Mouse (Mus musculus) testis, postnatal 14 days (tissue): ENCODE measurements around the gene Fabp3.

ENCODE experiments used
- DNase-seq: peaks from one replicate; pipeline ENCODE4 v3.0.0; 2021; ENCODE audit warnings: low spot score

The Fabp3 gene

DNA sequence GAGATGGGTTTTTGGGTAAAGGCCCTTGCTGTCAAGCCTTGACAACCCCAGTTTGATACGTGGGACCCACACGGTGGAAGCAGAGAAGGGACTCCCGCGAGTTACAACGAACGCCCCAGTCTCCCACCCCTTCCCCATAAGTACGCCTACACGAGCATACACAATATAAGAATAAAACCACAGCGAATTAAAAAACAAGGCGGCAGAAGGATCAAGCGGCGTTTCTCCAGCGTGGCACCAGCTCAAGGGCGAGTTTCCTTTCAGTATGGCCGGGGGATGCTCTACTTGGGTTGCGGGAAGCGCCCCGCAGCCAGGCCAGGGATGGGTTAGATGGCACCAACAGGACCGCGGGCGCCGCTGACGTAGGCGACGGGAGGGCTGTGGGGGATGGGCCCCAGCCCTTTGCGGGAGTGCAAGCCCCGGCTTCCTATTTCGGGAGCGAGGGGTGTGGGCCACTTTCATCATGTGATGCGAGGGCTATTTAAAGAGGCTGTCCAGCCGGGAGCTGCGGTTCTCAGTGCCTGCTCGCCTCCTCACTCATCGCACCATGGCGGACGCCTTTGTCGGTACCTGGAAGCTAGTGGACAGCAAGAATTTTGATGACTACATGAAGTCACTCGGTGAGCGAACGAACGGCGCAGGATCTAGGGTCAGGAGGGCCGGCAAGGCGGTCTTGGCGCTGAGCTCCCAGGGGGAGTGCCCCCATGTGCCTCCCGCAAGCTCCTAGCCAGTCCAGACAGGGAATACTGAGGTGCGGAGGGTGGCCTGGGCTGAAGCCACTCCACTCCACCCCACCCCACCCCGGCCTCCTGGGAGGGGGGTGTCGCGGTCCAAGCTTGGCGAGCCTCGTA, at the start of gene Fabp3, which contains the start of gene Gm10570:
Fabp3 (plus strand) TSS at position 365 of the 851 bp plus-strand sequence.
Gm10570 (minus strand) TSS at position 444 of the 851 bp plus-strand sequence.
- DNase-seq: no peak

GRCm38 (mm10) chr4:130260406-130260805, 48.0 kb upstream of the Fabp3 start:
- no peak for DNase-seq

DNA sequence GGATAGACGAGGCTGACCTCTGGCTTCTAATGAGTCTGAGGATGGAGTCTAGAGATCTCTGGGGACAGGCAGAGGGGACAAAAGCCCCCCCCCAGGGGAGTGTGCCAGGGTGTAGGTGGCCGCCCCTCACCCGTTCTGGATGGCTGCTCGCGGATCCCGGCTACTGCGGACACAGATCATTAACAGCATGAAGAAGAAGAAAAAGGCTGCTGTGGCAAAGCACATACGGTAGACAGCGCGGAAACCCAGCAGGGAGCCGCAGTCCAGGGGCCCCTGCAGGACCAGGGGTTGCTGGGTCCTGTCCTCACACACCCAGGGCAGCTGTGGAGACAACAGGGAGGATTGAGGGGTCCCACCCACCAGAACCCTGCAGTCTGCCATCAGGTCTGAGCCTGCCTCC, 44.3 kb upstream of the Fabp3 start:
- DNase-seq: no peak

DNA sequence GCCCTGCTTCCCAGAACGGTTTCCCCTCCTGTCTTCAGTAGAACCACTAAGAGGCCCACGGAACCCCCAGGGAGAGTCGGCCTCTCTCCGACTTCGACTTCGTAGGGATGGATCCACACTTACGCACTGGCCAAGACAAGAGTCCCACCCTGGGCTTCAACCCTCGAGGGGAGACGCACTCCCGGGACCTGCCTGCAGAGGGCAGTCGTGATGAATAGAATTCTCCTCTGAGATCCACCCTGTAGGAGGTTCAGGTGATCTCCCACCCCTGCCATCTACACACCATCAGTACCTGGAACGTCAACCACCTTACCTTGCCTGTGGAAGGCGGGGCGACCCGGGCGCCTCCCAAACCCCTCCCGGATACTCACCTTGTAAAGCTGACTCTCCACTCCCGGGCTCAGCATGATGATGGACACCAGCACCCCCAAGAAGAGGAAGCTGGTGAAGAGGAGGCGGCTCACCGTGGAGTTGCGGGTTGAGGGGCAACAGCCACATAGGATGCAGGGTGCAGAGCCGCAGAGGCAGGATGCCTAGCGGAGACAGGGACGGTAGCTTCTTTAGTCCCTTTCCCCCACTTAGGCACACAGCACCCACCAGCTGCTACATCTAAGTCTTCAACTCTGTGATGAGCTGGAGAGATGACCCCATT, 43.6 kb upstream of the Fabp3 start:
- DNase-seq: peak; percentile 54

DNA sequence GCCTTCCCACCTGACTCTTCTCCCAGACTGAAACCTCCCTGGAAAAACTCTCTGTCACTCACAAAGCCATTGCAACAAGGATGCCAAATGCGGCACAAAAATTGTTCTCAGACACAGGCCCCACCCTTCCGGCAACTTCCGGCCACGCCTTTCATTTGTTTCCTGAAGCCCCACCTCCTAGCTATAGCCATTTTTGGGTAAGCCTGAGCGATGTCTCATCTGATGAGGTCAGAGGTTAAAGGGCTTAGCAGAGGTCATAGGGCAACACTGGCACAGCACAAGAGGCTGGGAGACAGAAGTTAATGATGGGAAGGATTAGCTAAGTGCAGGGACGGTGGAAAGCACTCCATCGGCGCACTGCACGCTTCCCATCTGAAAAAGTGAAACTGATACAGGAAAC, 41.8 kb upstream of the Fabp3 start:
- DNase-seq: no peak

- no peak for DNase-seq
These were observed 41.3 kb upstream of the Fabp3 start for GRCm38 (mm10) chr4:130267069-130267468.

DNA sequence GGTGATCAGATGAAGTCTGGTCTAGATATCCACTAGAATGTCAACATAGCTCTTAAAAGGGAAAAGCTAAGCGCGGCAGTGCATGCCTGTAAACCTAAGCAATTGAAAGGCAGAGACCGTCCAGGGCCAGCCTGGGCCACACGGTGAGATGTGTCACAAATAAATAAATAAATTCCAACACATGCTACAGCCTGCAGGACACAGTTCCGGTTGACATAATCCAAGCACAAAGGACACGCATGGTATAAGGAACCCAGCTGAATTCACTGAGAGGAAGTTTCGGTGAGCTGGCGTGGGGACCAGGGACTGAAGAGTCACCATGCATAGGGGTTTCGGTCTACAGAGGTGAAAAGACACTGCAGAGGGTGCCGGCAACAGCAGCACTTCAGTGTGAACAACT, 39.7 kb upstream of the Fabp3 start:
- DNase-seq: no peak

- no peak for DNase-seq
These were observed 38.3 kb upstream of the Fabp3 start for GRCm38 (mm10) chr4:130270089-130270488.

GRCm38 (mm10) chr4:130270611-130271347, 37.6 kb upstream of the Fabp3 start:
- DNase-seq: no peak

- DNase-seq: no peak
These were observed 34.6 kb upstream of the Fabp3 start for GRCm38 (mm10) chr4:130273698-130274345.

GRCm38 (mm10) chr4:130274346-130275015, 33.9 kb upstream of the Fabp3 start:
- DNase-seq: no peak

DNA sequence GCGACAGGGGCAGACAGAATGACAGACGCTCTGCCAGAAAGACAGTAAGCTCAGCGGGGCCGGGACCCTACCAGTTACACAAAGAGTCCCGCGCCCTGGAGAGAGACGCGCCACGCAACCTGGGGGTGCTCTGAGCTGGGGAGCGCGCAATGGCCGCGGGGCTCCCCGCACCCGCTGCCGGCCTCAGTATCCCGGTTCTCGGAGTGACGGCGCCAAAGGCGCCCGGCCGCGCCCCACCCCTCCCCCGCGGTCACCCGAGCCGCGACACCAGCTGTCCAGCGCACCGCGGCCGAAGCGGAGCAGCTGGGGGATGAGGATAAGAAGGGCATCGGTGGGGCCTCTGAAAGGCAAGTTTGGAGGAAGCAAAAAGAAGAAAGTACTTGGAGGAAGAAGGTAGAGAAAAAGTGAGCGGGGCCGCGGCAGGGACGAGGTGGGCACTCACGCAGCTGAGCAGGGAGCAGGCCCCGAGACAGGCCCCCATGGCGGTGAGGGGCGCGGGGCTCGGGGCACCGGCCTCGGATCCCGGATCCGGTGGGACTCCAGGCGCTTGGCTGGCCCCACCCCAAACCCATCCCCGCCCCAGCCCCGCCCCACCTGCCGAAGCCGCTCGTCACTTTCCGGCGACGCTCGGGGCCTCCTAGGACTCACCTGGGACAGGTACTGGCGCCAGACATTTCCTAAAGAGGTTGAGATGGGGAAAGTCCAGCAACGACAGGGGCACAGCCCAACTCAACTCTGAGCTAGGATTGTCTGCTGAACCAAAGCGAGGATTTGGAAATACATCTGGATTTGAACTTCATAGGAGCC, 33.2 kb upstream of the Fabp3 start:
- DNase-seq: no peak

- no peak for DNase-seq
These were observed 32.6 kb upstream of the Fabp3 start for GRCm38 (mm10) chr4:130275823-130276105.

GRCm38 (mm10) chr4:130276573-130277176, 31.7 kb upstream of the Fabp3 start:
- DNase-seq: no peak

DNA sequence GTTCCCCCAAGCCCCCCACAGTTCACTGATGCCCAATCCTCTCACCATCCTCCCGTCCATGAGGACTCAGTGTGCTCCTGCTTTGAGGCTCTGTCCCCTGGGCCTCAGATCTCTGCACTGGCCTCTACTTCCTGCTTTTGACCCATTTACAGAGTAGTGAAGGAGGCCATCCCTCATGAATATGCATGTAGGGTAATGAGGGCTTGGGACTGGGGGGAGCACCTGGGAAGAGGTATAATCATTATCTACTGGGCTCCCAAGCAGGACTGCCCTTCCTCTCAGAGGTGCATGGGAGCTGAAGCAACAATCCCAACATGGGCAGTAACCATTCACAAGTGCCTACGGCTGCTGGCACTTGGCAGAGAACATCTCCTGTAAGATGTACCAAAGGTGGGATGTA, 29.3 kb upstream of the Fabp3 start, which contains the start of gene Serinc2:
Serinc2 (minus strand) TSS at position 101 of the 400 bp plus-strand sequence.
- DNase-seq: no peak

GRCm38 (mm10) chr4:130282856-130283255, 25.5 kb upstream of the Fabp3 start:
- no peak for DNase-seq

GRCm38 (mm10) chr4:130283826-130284225, 24.6 kb upstream of the Fabp3 start:
- no peak for DNase-seq

- DNase-seq: no peak
These were observed 21.9 kb upstream of the Fabp3 start for GRCm38 (mm10) chr4:130286531-130286930.

DNA sequence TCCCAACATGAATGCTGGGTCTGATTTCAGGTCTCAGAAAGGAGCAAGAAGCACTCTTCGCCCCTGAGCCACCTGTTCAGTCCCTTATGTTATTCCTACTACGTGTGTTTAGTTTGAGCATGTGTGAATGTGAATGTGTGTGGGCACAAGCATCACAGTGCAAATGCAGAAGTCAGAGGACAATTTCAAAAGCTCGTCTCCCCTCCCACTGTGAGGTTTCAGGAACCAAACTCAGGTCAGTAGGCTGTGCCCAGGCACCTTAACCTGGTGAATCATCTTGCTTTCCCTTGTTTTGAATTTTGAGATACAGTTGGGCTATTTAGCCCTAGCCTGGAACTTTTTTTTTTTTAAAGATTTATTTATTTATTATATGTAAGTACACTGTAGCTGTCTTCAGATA, 18.6 kb upstream of the Fabp3 start:
- DNase-seq: no peak

DNA sequence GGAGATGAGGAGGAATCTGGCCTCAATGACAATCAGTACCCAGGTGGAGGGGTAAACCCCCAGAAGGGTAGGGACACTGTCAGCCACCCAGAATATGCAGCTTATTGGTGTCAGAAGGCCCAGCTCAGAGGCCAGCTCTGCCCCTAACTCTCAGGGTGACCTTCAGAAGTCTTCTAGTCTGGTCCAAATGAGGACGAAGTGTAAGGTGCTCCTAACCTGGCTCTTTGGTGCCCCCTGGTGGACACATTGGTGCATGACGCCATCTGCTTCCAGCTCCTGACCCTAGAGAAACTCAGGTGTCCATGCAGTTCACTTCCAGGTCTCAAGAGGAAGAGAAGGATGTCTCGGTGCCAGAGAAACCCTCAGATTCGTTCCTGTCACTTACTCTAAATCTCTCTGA, 16.1 kb upstream of the Fabp3 start:
- DNase-seq: peak; percentile 63
